Mouse (Mus musculus) fibroblast of lung, adult 2 months (primary cell): ENCODE data around the gene Sostdc1.

Experiments
- DNase-seq: peaks from one replicate; pipeline ENCODE4 v3.0.0-alpha.2; 2011; ENCODE audit warnings: low read depth

The Sostdc1 gene

DNA sequence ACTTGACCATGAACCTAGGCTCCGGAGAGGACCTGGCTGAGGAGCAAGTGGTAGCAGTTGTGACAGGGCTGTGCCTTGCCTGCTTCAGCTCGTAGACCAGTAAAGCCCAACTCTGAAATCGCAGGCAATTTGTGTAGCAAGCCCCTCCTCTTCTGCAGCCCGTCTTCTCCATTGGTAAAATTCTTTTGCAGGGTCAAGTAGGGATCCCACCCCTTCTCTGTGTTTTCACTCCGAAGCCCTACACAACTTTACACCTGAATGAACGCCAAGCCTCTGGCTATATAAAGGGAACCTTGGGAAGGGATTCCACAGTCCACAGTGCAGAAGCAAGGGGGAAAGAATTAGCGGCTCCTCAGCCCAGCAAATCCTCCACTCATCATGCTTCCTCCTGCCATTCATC, at the start of gene Sostdc1:
Sostdc1 (plus strand) TSS at position 224 of the 400 bp plus-strand sequence.
- no peak for DNase-seq

DNA sequence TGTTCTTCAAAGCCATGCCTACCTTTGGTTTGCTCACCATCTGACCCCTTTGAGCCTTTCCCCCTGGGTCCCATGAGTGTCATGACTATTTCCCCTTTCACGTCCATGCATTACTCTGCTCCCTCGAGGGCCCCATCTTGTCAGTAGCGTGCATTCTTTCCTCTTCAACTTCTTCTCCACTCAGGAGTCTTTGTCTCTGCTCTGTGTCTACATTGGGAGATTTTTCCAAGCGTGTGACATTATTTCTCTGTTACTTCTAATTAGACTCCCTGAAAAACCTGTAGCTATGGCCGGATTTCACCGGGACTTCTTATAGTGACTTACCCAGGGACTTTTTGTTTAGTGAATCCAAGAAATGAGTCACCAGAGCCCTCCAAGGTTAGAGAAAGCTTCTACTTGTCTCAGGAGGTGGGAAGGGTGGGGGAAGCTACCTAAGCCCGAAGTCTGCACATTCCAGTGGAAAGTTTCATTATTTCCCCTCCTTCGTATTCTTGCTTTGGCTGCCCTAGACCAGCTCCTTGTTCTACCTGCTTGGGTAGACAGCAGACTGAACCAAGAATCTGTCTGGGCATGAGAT, 46.2 kb upstream of the Sostdc1 start:
- no peak for DNase-seq

- no peak for DNase-seq
Observed at GRCm38 (mm10) chr12:36274823-36275222, 39.1 kb upstream of the Sostdc1 start.

DNA sequence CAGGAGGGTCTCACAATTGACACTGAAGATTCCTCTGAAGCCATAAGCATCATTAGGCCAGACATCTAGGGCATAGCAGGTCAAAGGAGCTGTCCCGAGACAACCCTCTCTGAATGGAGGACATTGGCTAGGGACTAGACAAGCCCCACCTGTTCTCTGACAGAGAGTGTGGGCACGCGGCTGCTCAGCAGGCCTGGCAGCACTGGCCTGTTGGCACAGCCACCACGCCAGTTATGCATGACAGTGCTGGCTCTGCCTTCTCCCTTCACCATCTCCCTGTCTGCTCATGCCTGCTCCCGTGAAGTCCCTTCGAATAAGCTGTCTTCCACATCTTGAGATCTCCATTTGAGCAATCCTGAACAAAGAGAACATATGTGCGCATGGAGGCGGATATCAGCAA, 24.3 kb upstream of the Sostdc1 start:
- DNase-seq: no peak

DNA sequence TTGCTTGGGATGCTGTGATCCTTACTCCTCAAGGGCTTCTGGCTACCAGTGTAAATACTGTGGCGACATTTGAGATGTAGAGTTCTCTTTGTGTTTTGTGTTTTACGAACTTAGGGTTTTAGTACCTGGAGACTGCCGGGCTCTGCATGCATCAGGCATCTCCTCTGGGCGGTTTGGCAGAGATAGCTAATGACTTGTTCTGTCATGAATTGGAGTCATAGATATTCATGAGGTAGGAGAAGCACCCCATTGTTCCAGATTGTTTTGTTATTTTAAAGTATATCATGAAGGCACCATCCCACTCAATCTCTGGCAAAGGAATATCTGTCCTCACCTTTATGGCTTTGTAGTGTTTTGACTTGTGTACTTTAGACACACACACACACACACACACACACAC, 23.5 kb upstream of the Sostdc1 start:
- DNase-seq: no peak

DNA sequence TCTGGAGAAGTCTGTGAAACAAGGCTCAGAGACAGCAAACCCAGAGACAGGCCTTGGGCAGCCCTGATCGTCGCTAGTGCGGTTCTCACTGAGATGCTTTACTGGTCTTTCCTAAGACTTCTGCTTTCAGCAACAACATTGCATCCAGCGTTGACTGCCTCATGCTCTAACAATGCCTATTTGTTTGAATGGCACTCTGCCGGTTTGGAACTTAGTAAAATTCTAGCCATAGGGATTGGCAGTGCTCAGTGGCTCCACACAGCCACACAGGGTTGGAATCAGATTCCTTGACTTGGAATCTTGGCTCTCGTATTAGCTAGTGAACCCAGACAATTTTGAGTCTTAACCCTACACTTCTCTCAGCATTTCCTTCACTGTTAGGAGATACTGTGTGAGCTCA, 22.6 kb upstream of the Sostdc1 start:
- peak; percentile 18 for DNase-seq

DNA sequence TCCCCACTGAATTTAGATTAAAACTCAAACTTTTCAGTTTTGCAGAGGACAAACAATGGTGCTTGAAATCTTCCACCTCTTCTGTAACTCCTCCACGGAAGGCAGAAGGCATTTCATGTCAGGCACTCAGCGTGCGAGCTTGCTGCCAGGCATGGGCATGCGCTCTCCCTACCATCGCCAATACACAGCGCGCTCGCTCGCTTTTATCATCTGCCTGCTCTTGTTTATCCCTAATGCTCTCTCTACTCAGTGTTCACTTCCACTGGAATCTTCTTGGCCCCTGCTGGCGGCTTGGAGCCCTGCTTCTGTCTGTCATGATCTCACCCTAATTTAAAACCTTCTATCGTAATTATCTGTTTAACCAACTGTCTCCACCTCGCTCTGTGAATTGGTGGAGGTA, 11.6 kb upstream of the Sostdc1 start:
- DNase-seq: no peak

DNA sequence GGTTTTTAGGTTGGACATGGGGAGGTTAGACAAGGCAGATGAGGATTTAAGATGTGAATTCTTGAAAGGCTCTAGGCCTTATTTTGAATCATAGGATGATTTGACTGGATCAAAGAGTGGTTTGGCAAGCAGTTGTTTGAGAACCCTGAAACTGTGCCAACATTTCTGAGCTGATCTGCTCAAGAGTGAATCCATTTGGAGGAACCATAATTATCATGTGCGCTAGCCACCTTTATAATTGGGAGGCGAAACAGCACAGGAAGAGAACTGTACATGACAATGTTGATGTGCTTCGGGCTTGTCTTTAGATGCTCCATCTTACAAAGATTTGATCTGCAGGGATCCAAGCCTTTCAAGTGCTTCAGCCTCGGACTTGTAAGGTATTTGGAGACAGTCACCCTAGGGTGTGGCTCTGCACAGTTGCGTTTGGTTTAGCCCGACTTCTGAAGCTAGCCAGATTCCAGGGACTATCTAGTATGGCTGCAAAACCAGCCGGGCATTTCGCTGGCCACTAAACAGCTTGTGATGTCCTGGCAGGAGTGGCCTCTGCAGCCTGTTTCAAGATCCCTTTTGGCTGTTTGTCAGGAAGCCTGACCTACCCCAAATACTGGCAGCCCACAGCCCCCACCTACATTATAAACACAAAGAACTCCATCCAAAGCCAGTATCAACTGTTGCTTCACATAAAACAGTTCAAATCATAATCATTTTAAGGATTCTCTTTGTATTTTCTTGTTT, 10.9 kb upstream of the Sostdc1 start:
- no peak for DNase-seq

- DNase-seq: no peak
Observed at GRCm38 (mm10) chr12:36308737-36309420, 5.1 kb upstream of the Sostdc1 start.

- no peak for DNase-seq
Observed at GRCm38 (mm10) chr12:36313015-36313414, 924 bp upstream of the Sostdc1 start.

GRCm38 (mm10) chr12:36314446-36314845, 507 bp downstream of the Sostdc1 start:
- no peak for DNase-seq

- DNase-seq: no peak
Observed at GRCm38 (mm10) chr12:36315527-36315926, 1.6 kb downstream of the Sostdc1 start.

GRCm38 (mm10) chr12:36316056-36316455, 2.1 kb downstream of the Sostdc1 start:
- no peak for DNase-seq

DNA sequence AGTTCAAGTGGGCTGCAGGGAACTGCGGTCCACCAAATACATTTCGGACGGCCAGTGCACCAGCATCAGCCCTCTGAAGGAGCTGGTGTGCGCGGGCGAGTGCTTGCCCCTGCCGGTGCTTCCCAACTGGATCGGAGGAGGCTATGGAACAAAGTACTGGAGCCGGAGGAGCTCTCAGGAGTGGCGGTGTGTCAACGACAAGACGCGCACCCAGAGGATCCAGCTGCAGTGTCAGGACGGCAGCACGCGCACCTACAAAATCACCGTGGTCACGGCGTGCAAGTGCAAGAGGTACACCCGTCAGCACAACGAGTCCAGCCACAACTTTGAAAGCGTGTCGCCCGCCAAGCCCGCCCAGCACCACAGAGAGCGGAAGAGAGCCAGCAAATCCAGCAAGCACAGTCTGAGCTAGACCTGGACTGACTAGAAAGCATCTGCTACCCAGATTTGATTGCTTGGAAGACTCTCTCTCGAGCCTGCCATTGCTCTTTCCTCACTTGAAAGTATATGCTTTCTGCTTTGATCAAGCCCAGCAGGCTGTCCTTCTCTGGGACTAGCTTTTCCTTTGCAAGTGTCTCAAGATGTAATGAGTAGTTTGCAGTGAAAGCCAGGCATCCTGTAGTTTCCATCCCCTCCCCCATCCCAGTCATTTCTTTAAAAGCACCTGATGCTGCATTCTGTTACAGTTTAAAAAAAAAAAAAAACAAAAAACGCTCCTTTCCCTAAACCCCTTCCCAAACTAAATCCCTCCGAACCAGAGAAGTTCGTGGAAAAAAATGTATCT, 3.3 kb downstream of the Sostdc1 start:
- no peak for DNase-seq

DNA sequence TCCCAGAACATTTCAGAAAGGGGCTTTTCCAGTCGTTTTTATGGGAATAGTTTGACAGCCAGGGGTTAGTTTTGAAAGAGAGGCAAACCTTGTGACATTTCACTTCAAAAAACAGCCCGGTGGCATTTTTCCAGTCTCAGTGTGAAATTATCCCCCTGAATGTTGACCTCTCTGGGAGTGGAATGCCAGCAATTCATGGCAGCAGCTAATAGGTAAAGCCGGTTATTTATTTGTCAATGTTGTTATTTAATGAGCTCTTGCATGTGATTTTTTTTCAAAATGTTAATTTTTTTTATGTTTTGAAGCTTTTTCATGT, 3.8 kb downstream of the Sostdc1 start:
- DNase-seq: no peak

DNA sequence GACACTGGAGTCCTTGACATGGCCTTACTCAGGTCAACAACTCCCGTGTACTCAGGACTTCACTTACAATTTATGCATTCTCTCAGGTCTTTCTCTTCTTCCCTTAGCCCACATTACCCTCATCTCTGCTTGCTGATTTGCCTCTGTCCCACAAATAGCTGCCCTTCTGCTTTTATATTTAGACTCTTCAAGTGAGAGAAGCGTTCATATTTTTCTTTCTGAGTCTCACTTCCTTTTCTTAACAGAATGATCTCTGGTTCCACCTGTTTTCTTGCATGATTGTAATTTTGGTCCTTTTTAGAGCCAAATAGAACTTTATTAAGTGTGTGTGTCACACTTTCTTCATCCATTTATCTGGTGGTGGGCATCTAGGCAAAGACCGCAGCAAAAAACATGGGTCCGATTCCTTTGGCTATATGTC, 12.2 kb downstream of the Sostdc1 start:
- DNase-seq: no peak

DNA sequence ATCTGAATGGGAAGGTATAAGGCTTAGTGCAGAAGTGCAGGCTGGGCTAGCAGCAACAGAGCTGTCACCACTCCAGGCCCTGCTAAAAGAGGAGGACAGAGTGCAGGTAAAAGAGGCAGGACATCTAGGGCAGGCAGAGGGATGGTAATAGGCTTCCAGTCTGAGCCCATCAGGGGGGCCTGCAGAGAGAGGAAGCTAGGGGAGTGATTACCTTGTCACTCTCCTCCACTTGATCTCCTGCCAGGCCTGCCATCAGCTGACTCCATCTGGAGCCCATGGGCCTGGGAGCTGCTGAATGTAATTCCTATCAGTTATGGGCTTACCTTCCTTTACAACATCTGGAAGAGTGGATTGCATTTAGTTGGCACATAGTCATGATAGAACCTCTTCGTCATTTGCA, 18.7 kb downstream of the Sostdc1 start:
- no peak for DNase-seq

GRCm38 (mm10) chr12:36333837-36334281, 19.9 kb downstream of the Sostdc1 start:
- DNase-seq: no peak

- DNase-seq: peak; percentile 13
Observed at GRCm38 (mm10) chr12:36344131-36344530, 30.2 kb downstream of the Sostdc1 start.

DNA sequence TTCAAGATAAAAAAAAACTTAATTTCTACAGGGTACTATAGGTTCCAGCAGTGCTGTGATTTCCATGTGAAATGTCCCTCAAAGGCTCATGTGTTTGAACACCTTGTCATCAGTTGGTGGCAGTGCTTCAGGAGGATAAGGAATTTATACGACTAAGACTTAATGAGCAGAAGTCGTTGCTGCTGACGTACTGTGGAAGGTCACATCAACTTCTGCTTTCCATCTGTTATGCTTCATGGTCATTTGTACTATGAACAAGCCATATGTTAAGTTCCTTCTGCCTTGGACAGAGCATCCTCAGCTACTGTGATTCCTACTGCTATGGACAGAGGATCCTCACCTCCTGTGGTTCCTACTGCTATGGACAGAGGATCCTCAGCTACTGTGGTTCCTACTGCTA, 46.1 kb downstream of the Sostdc1 start:
- DNase-seq: no peak

- DNase-seq: no peak
Observed at GRCm38 (mm10) chr12:36360693-36361092, 46.8 kb downstream of the Sostdc1 start.

DNA sequence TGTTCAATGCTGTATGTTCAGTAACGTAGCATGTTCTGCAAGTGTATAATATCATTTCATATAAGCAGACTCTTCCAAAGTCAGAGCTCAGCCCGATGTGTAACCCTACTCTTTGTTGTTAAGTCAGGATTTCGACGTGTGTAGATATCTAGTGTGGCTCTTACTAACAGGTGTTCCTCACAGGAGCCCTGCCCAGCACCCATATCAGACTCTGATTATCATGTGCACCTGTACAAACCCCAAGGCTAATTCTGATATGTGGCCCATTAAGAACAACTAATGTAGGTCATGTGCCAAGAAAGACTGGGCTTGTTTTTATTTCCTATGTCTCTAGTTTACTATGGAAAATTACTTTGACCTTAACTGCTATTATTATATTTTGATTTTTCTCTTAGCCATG, 50.1 kb downstream of the Sostdc1 start:
- DNase-seq: no peak
